Mouse (Mus musculus): Measurements from ENCODE around the gene Znrf2. TPM values are rescaled to one million over a fixed set of nuclear protein-coding genes. Genes with fewer than 3 reads are reported as not detected.

The Znrf2 gene
- polyA plus RNA-seq (2014; fragmentation: Nextera tagmentation; extraction: Ambion mirVana) = 16.5 and 17.9 TPM in 2 replicates

DNA sequence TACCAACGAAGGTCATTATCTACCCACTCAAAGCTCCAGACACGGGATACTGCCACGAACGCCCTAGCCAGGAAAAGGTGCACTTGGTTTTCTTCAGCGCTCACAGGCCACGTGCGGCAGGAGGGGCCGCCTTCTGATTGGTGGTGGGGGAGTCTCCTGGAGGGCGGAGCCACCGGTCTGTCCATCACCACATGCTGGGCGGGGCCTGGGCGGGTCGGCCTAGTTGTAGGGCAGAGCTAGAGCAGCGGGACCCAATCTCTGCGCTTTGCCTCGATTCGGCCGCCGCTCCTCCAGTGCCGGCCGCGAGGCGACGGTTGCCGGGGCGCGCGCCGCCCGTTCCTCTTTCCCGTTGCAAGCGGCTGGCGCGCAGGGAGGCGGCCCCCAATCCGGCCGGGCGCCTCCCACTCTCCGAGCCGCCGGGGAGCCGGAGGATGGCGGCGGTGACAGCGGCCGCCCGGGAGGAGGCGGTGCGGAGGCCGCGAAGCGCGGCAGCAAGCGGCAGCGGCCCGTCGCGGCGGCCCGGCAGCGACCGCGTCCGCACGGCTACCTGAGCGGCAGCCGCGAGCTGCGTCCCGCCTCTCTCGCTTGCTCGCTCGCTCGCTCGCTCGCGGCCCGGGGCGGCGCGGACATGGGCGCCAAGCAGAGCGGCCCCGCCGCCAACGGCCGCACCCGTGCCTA lies at the start of gene Znrf2:
Gene Znrf2 (plus strand): TSS at position 529 of the 678 bp plus-strand sequence.
- Histone ChIP-seq H3K4me3 (ENCODE audit: low read depth, low read length) (peak within 1 kb of the TSS; percentile 75), H3K27ac (ENCODE audit: low read depth, low read length) (peak within 1 kb of the TSS; percentile 99), H3K4me2 (ENCODE audit: low read length) (peak within 1 kb of the TSS; percentile 62), H3K9me3 (replicated peaks; ENCODE audit: control insufficient read depth, low read length) (no peaks in the 10 kb centered on the region), H3K36me3 (ENCODE audit: control insufficient read depth, insufficient read depth, low read length) (no peaks in the 10 kb centered on the region), H3K27me3 (replicated peaks; ENCODE audit: control insufficient read depth, insufficient read depth, low read length) (no peaks in the 10 kb centered on the region), H3K4me1 (ENCODE audit: control insufficient read depth, insufficient read depth, low read length) (peaks cover 38% of the 10 kb centered on the region), H3K9ac (ENCODE audit: low read length) (peak within 1 kb of the TSS; percentile 89)
- under 1% methylated on average over 45 of the region's 88 CpGs for WGBS
- peak; percentile 99 for DNase-seq (ENCODE audit: low spot score)
- ATAC-seq = peak; percentile 99

DNA sequence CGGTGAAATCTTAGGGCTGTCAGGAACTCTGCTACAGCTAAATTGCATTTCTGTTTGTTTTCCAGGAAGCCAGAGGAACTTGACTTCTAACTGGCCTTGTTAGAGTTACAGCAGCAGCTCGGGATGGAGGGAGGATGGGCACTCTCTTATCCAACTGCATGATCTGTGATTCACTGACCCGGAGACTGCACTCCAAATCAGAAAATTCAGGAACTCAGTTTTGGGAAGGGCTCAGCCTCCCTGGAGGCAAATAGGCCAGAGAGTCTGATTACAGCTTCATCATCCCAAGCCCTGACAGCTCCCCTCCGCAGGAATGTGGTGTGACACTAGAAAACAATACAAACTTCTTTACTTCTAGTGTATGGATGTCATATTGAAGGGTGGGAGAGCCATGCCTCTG lies 49.0 kb upstream of the Znrf2 start:
- ATAC-seq = no peak
- 75% methylated on average over 4 of the region's 4 CpGs for WGBS

DNA sequence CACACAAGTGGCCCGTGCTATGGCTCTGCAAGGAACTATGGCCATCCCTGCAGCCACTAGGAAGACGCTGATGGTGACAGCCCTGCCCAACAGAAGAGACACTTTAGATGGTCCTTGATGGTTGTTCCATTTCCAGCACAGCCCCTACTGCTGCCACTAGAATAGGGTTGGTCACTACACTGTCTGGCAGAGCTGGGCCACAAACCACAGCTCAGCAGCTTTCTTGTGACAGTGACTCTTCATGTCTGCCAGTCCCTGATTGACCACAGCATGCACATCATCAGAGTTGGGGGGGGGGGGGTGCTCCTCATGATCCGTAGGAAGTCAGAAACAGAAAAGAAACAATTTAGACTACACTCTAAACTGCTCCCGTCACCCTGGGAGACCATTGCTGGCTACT lies 46.0 kb upstream of the Znrf2 start:
- H3K27me3 ChIP-seq (replicated peaks; ENCODE audit: control insufficient read depth, insufficient read depth, low read length) = no peaks in the 10 kb centered on the region
- no peak overlapping the region for H3K4me3 ChIP-seq (ENCODE audit: low read depth, low read length)
- H3K9ac ChIP-seq (ENCODE audit: low read length) = no peak overlapping the region
- DNase-seq (ENCODE audit: low spot score) (no peak), ATAC-seq (no peak)
- H3K9me3 ChIP-seq (replicated peaks; ENCODE audit: control insufficient read depth, low read length) = no peaks in the 10 kb centered on the region
- no peaks in the 10 kb centered on the region for H3K4me1 ChIP-seq (ENCODE audit: control insufficient read depth, insufficient read depth, low read length)
- no peak overlapping the region for H3K4me2 ChIP-seq (ENCODE audit: low read length)
- H3K27ac ChIP-seq (ENCODE audit: low read depth, low read length) = no peak overlapping the region
- no peaks in the 10 kb centered on the region for H3K36me3 ChIP-seq (ENCODE audit: control insufficient read depth, insufficient read depth, low read length)
- WGBS = 87% methylated on average over 4 of the region's 4 CpGs

More for the DNA sequence above, 49.0 kb upstream of the Znrf2 start:
- Histone ChIP-seq H3K4me1 (ENCODE audit: control insufficient read depth, insufficient read depth, low read length) (no peaks in the 10 kb centered on the region), H3K9me3 (replicated peaks; ENCODE audit: control insufficient read depth, low read length) (no peaks in the 10 kb centered on the region), H3K4me2 (ENCODE audit: low read length) (no peak overlapping the region), H3K27ac (ENCODE audit: low read depth, low read length) (no peak overlapping the region), H3K4me3 (ENCODE audit: low read depth, low read length) (no peak overlapping the region), H3K9ac (ENCODE audit: low read length) (no peak overlapping the region), H3K36me3 (ENCODE audit: control insufficient read depth, insufficient read depth, low read length) (no peaks in the 10 kb centered on the region), H3K27me3 (replicated peaks; ENCODE audit: control insufficient read depth, insufficient read depth, low read length) (no peaks in the 10 kb centered on the region)
- DNase-seq (ENCODE audit: low spot score) = no peak

GRCm38 (mm10) chr6:54771171-54771570 lies 45.5 kb upstream of the Znrf2 start:
- Histone ChIP-seq H3K9ac (ENCODE audit: low read length) (no peak overlapping the region), H3K27me3 (replicated peaks; ENCODE audit: control insufficient read depth, insufficient read depth, low read length) (no peaks in the 10 kb centered on the region), H3K4me1 (ENCODE audit: control insufficient read depth, insufficient read depth, low read length) (no peaks in the 10 kb centered on the region), H3K36me3 (ENCODE audit: control insufficient read depth, insufficient read depth, low read length) (no peaks in the 10 kb centered on the region), H3K4me3 (ENCODE audit: low read depth, low read length) (no peak overlapping the region), H3K27ac (ENCODE audit: low read depth, low read length) (no peak overlapping the region), H3K9me3 (replicated peaks; ENCODE audit: control insufficient read depth, low read length) (no peaks in the 10 kb centered on the region), H3K4me2 (ENCODE audit: low read length) (no peak overlapping the region)
- DNase-seq (ENCODE audit: low spot score) = peak; percentile 75
- ATAC-seq = peak; percentile 75; the same call in 1 of the 2 replicates
- WGBS = 69% methylated on average over 8 of the region's 8 CpGs

DNA sequence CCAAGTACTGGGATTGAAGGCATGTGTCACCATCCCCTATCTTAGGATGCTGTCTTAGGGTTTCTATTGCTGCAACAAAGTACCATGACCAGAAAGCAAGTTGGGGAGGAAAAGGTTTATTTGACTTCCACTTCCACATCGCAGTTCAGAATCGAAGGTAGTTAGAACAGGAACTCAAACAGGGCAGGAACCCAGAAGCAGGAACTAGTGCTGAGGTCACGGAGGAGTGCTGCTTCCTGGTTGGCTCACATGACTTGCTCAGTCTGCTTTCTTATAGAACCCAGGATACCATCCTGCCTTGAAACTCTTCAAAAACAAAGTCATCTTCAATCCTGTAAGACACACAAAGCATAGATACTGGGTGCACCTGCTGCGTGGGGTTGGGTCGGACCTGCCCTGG lies 44.6 kb upstream of the Znrf2 start:
- H3K9me3 ChIP-seq (replicated peaks; ENCODE audit: control insufficient read depth, low read length) = no peaks in the 10 kb centered on the region
- DNase-seq (ENCODE audit: low spot score) = no peak

GRCm38 (mm10) chr6:54775739-54776138 lies 41.0 kb upstream of the Znrf2 start:
- Histone ChIP-seq H3K36me3 (ENCODE audit: control insufficient read depth, insufficient read depth, low read length) (no peaks in the 10 kb centered on the region), H3K27ac (ENCODE audit: low read depth, low read length) (no peak overlapping the region), H3K27me3 (replicated peaks; ENCODE audit: control insufficient read depth, insufficient read depth, low read length) (no peaks in the 10 kb centered on the region), H3K9ac (ENCODE audit: low read length) (no peak overlapping the region), H3K4me1 (ENCODE audit: control insufficient read depth, insufficient read depth, low read length) (peaks cover 5% of the 10 kb centered on the region; the same call in 1 of the 2 replicates), H3K9me3 (replicated peaks; ENCODE audit: control insufficient read depth, low read length) (no peaks in the 10 kb centered on the region), H3K4me3 (ENCODE audit: low read depth, low read length) (no peak overlapping the region), H3K4me2 (ENCODE audit: low read length) (no peak overlapping the region)
- ATAC-seq (no peak), DNase-seq (ENCODE audit: low spot score) (no peak)

More for the DNA sequence above, 44.6 kb upstream of the Znrf2 start:
- H3K36me3 ChIP-seq (ENCODE audit: control insufficient read depth, insufficient read depth, low read length) = no peaks in the 10 kb centered on the region
- 96% methylated on average over 5 of the region's 5 CpGs for WGBS
- no peak overlapping the region for H3K27ac ChIP-seq (ENCODE audit: low read depth, low read length)
- H3K4me3 ChIP-seq (ENCODE audit: low read depth, low read length) = no peak overlapping the region
- no peak for ATAC-seq
- no peaks in the 10 kb centered on the region for H3K27me3 ChIP-seq (replicated peaks; ENCODE audit: control insufficient read depth, insufficient read depth, low read length)
- H3K4me2 ChIP-seq (ENCODE audit: low read length) = no peak overlapping the region
- no peak overlapping the region for H3K9ac ChIP-seq (ENCODE audit: low read length)
- H3K4me1 ChIP-seq (ENCODE audit: control insufficient read depth, insufficient read depth, low read length) = no peaks in the 10 kb centered on the region

GRCm38 (mm10) chr6:54777661-54778060 lies 39.1 kb upstream of the Znrf2 start:
- H3K27me3 ChIP-seq (replicated peaks; ENCODE audit: control insufficient read depth, insufficient read depth, low read length) = no peaks in the 10 kb centered on the region
- DNase-seq (ENCODE audit: low spot score) (peak; percentile 59), ATAC-seq (peak; percentile 29; the same call in 1 of the 2 replicates)
- no peaks in the 10 kb centered on the region for H3K36me3 ChIP-seq (ENCODE audit: control insufficient read depth, insufficient read depth, low read length)
- H3K9me3 ChIP-seq (replicated peaks; ENCODE audit: control insufficient read depth, low read length) = no peaks in the 10 kb centered on the region
- no peak overlapping the region for H3K4me2 ChIP-seq (ENCODE audit: low read length)
- no peak overlapping the region for H3K4me3 ChIP-seq (ENCODE audit: low read depth, low read length)
- WGBS = 32% methylated on average over 8 of the region's 8 CpGs
- H3K4me1 ChIP-seq (ENCODE audit: control insufficient read depth, insufficient read depth, low read length) = peaks cover 13% of the 10 kb centered on the region; the same call in 1 of the 2 replicates
- peak overlapping the region; percentile 2; the same call in 1 of the 2 replicates for H3K9ac ChIP-seq (ENCODE audit: low read length)
- peak overlapping the region; percentile 59 for H3K27ac ChIP-seq (ENCODE audit: low read depth, low read length)

DNA sequence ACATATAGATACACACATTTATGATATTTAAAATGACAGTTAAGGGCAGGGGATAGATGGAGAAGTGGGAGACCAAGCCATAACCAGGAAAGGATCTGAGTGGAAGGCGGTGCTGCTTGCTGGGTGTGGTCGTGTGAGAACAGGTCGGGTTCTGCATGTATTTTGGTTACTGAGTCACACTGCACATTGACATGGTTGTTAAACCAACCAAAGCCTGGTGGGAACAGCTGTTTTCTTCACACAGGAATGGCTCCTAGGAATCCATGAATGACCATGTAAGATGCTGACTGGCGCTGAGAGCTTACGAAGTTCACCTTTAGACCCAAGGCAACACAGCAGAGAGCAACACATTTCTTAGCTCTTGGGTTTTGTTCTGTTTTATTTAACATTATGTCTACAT lies 36.7 kb upstream of the Znrf2 start:
- H3K4me2 ChIP-seq (ENCODE audit: low read length) = no peak overlapping the region
- H3K27ac ChIP-seq (ENCODE audit: low read depth, low read length) = no peak overlapping the region
- H3K9me3 ChIP-seq (replicated peaks; ENCODE audit: control insufficient read depth, low read length) = no peaks in the 10 kb centered on the region
- WGBS = 91% methylated on average over 5 of the region's 5 CpGs
- ATAC-seq (no peak), DNase-seq (ENCODE audit: low spot score) (no peak)
- no peaks in the 10 kb centered on the region for H3K27me3 ChIP-seq (replicated peaks; ENCODE audit: control insufficient read depth, insufficient read depth, low read length)
- H3K9ac ChIP-seq (ENCODE audit: low read length) = no peak overlapping the region
- peaks cover 14% of the 10 kb centered on the region for H3K4me1 ChIP-seq (ENCODE audit: control insufficient read depth, insufficient read depth, low read length)
- H3K36me3 ChIP-seq (ENCODE audit: control insufficient read depth, insufficient read depth, low read length) = no peaks in the 10 kb centered on the region
- H3K4me3 ChIP-seq (ENCODE audit: low read depth, low read length) = no peak overlapping the region

GRCm38 (mm10) chr6:54780569-54781304 lies 36.0 kb upstream of the Znrf2 start:
- Histone ChIP-seq H3K4me3 (ENCODE audit: low read depth, low read length) (no peak overlapping the region), H3K36me3 (ENCODE audit: control insufficient read depth, insufficient read depth, low read length) (no peaks in the 10 kb centered on the region), H3K9me3 (replicated peaks; ENCODE audit: control insufficient read depth, low read length) (no peaks in the 10 kb centered on the region), H3K27ac (ENCODE audit: low read depth, low read length) (no peak overlapping the region), H3K4me1 (ENCODE audit: control insufficient read depth, insufficient read depth, low read length) (peaks cover 17% of the 10 kb centered on the region), H3K27me3 (replicated peaks; ENCODE audit: control insufficient read depth, insufficient read depth, low read length) (no peaks in the 10 kb centered on the region), H3K4me2 (ENCODE audit: low read length) (no peak overlapping the region), H3K9ac (ENCODE audit: low read length) (no peak overlapping the region)
- ATAC-seq = no peak
- no peak for DNase-seq (ENCODE audit: low spot score)
- 85% methylated on average over 5 of the region's 5 CpGs for WGBS
